Mouse (Mus musculus) MEL (cell line): ENCODE data around the gene Krt12. TPM values are rescaled to one million over a fixed set of nuclear protein-coding genes. Genes with fewer than 3 reads are reported as not detected.

Experiments
- DNase-seq: peaks from one replicate; pipeline ENCODE4 v3.0.0; 2011; ENCODE audit warnings: low read depth, low spot score
- H3K27ac ChIP-seq: 2 replicates; pipeline ENCODE4 v1.5.1; 2012; ENCODE audit warnings: low read depth, mild to moderate bottlenecking, control low read depth, low read length, moderate library complexity; ENCODE audit not compliant: control insufficient read depth
- H3K27me3 ChIP-seq, 2 experiments: fragments of 150-350 bp in 1 of 2; sonication (generic) in 1 of 2; 2 replicates each; pipeline ENCODE4 v1.6.1; 2012; ENCODE audit warnings: low read length in 2 of 2, mild to moderate bottlenecking in 2 of 2, improper control_type of control experiment in 1 of 2, moderate library complexity in 1 of 2; ENCODE audit not compliant: insufficient read depth in 2 of 2, control insufficient read depth in 1 of 2
- H3K36me3 ChIP-seq, 2 experiments: 2 replicates each; pipeline ENCODE4 v1.6.1; 2012 to 2014; ENCODE audit warnings: low read length in 2 of 2, improper control_type of control experiment in 1 of 2, inconsistent platforms in 1 of 2, mild to moderate bottlenecking in 1 of 2; ENCODE audit not compliant: insufficient read depth in 2 of 2, control insufficient read depth in 1 of 2
- H3K4me1 ChIP-seq, 2 experiments: fragments of 150-350 bp in 1 of 2; sonication (generic) in 1 of 2; 2 replicates each; pipeline ENCODE4 v1.6.1; 2012; ENCODE audit warnings: low read length in 2 of 2, improper control_type of control experiment in 1 of 2, mild to moderate bottlenecking in 1 of 2; ENCODE audit not compliant: insufficient read depth in 2 of 2, control insufficient read depth in 1 of 2
- H3K4me3 ChIP-seq, 2 experiments: fragments of 150-350 bp in 1 of 2; sonication (generic) in 1 of 2; 2 replicates each; pipeline ENCODE4 v1.5.1; 2012; ENCODE audit warnings: low read depth in 2 of 2, low read length in 2 of 2, mild to moderate bottlenecking in 2 of 2, moderate library complexity in 2 of 2, control low read depth in 1 of 2, improper control_type of control experiment in 1 of 2; ENCODE audit not compliant: control insufficient read depth in 1 of 2, insufficient read depth in 1 of 2
- H3K79me2 ChIP-seq: 2 replicates; pipeline ENCODE4 v1.6.1; 2012; ENCODE audit warnings: mild to moderate bottlenecking, low read length, moderate library complexity; ENCODE audit not compliant: control insufficient read depth, poor library complexity, insufficient read depth
- H3K9ac ChIP-seq: 2 replicates; pipeline ENCODE4 v1.6.1; 2012; ENCODE audit warnings: low read depth, mild to moderate bottlenecking, control low read depth, low read length, moderate library complexity; ENCODE audit not compliant: control insufficient read depth, poor library complexity, severe bottlenecking
- H3K9me3 ChIP-seq: fragments of 150-350 bp; sonication (generic); replicated peaks from 2 replicates; pipeline ENCODE4 v1.6.1; 2012; ENCODE audit warnings: mild to moderate bottlenecking, low read length, improper control_type of control experiment, moderate library complexity; ENCODE audit not compliant: insufficient read depth
- BHLHE40 ChIP-seq: IDR thresholded peaks from 2 replicates; pipeline ENCODE4 v1.6.1; 2012; ENCODE audit warnings: low read depth, mild to moderate bottlenecking, inconsistent platforms, low read length, improper control_type of control experiment, borderline replicate concordance
- CHD1 ChIP-seq: IDR thresholded peaks from 2 replicates; pipeline ENCODE4 v1.6.1; 2012; ENCODE audit warnings: low read depth, mild to moderate bottlenecking, inconsistent platforms, low read length, improper control_type of control experiment
- ELF1 ChIP-seq: IDR thresholded peaks from 2 replicates; pipeline ENCODE4 v1.6.1; 2014; ENCODE audit warnings: low read depth, mild to moderate bottlenecking, inconsistent platforms, low read length, improper control_type of control experiment, moderate library complexity
- ETS1 ChIP-seq: IDR thresholded peaks from 2 replicates; pipeline ENCODE4 v1.6.1; 2012; ENCODE audit warnings: low read depth, mild to moderate bottlenecking, inconsistent platforms, low read length, improper control_type of control experiment, moderate library complexity
- GATA1 ChIP-seq: IDR thresholded peaks from 2 replicates; pipeline ENCODE4 v1.6.1; 2011; ENCODE audit warnings: low read depth, low read length, improper control_type of control experiment
- HCFC1 ChIP-seq: IDR thresholded peaks from 2 replicates; pipeline ENCODE4 v1.6.1; 2012; ENCODE audit warnings: low read depth, mild to moderate bottlenecking, inconsistent platforms, low read length, improper control_type of control experiment, moderate library complexity
- JUND ChIP-seq: IDR thresholded peaks from 2 replicates; pipeline ENCODE4 v1.6.1; 2011; ENCODE audit warnings: low read depth, mild to moderate bottlenecking, improper control_type of control experiment, low read length
- KAT2A ChIP-seq: conservative IDR thresholded peaks from 2 replicates; pipeline ENCODE4 v1.6.1; 2012; ENCODE audit warnings: low read depth, low read length, improper control_type of control experiment, inconsistent platforms
- MAFK ChIP-seq: IDR thresholded peaks from 2 replicates; pipeline ENCODE4 v1.6.1; 2011; ENCODE audit warnings: low read depth, mild to moderate bottlenecking, low read length, improper control_type of control experiment, borderline replicate concordance
- MAZ ChIP-seq: IDR thresholded peaks from 2 replicates; pipeline ENCODE4 v1.6.1; 2012; ENCODE audit warnings: low read depth, mild to moderate bottlenecking, inconsistent platforms, low read length, improper control_type of control experiment
- MEF2A ChIP-seq: IDR thresholded peaks from 2 replicates; pipeline ENCODE4 v1.6.1; 2014; ENCODE audit warnings: low read depth, mild to moderate bottlenecking, inconsistent platforms, low read length, improper control_type of control experiment; ENCODE audit not compliant: poor library complexity, insufficient replicate concordance, severe bottlenecking; ENCODE audit errors: extremely low read depth
- MXI1 ChIP-seq: IDR thresholded peaks from 2 replicates; pipeline ENCODE4 v1.6.1; 2011; ENCODE audit warnings: mild to moderate bottlenecking, low read depth, low read length, improper control_type of control experiment
- NELFE ChIP-seq: IDR thresholded peaks from 2 replicates; pipeline ENCODE4 v1.6.1; 2011; ENCODE audit warnings: low read depth, low read length, improper control_type of control experiment
- POLR2AphosphoS2 ChIP-seq: IDR thresholded peaks from 2 replicates; pipeline ENCODE4 v1.6.1; 2011; ENCODE audit warnings: low read length, improper control_type of control experiment
- POLR2AphosphoS5 ChIP-seq: IDR thresholded peaks from 2 replicates; pipeline ENCODE4 v1.6.1; 2012; ENCODE audit warnings: low read depth, borderline replicate concordance, mild to moderate bottlenecking, inconsistent platforms, low read length, moderate library complexity, mixed read lengths
- RAD21 ChIP-seq: IDR thresholded peaks from 2 replicates; pipeline ENCODE4 v1.6.1; 2011; ENCODE audit warnings: mild to moderate bottlenecking, low read depth, low read length, improper control_type of control experiment
- RCOR1 ChIP-seq: IDR thresholded peaks from 2 replicates; pipeline ENCODE4 v1.6.1; 2012; ENCODE audit warnings: low read depth, mild to moderate bottlenecking, inconsistent platforms, low read length, improper control_type of control experiment
- TAL1 ChIP-seq: IDR thresholded peaks from 2 replicates; pipeline ENCODE4 v1.6.1; 2012; ENCODE audit warnings: mild to moderate bottlenecking, inconsistent platforms, low read length, moderate library complexity, mixed read lengths
- TBP ChIP-seq: IDR thresholded peaks from 2 replicates; pipeline ENCODE4 v1.8.0; 2011; ENCODE audit warnings: low read depth, low read length, improper control_type of control experiment
- ZKSCAN1 ChIP-seq: IDR thresholded peaks from 2 replicates; pipeline ENCODE4 v1.6.1; 2012; ENCODE audit warnings: low read depth, mild to moderate bottlenecking, inconsistent platforms, low read length, improper control_type of control experiment, moderate library complexity
- polyA plus RNA-seq, 2 experiments: library from polyadenylated mRNA; stranded (reverse) in 1 of 2; unstranded in 1 of 2; fragments of >175 nt in 1 of 2; fragments of >200 nt in 1 of 2; gene quantifications; 2 replicates each; pipeline versions ENCODE4 v1.2.1 to v1.2.4; 2012; ENCODE audit warnings: low replicate concordance in 2 of 2, low read depth in 1 of 2; ENCODE audit not compliant: insufficient read length in 2 of 2, insufficient read depth in 1 of 2, missing spikeins in 1 of 2
- total RNA-seq: library from RNA; depleted of rRNA; stranded (reverse); fragments of 300-350 nt; gene quantifications from 2 replicates; pipeline ENCODE4 v1.2.3, GENCODE M21; 2012

Krt12 gene
- total and polyA plus RNA-seq, 3 experiments = 0.10 TPM; not detected in 2

- Histone ChIP-seq H3K4me1 (no peaks in the 10 kb centered on the region), H3K79me2 (no peaks in the 10 kb centered on the region), H3K9ac (no peak overlapping the region), H3K27me3 (no peaks in the 10 kb centered on the region; a peak in 1 of 4 replicates), H3K4me3 (no peak overlapping the region), H3K9me3 (no peaks in the 10 kb centered on the region), H3K36me3 (no peaks in the 10 kb centered on the region), H3K27ac (no peak overlapping the region)
- TF ChIP-seq KAT2A (no peak), POLR2AphosphoS5 (no peak), RAD21 (no peak), MEF2A (no peak), BHLHE40 (no peak), MAZ (no peak), RCOR1 (no peak), ZKSCAN1 (no peak), POLR2AphosphoS2 (no peak), JUND (no peak), GATA1 (no peak), HCFC1 (no peak)
- no peak for DNase-seq
Measured at GRCm38 (mm10) chr11:99461736-99462135, 39.7 kb upstream of the Krt12 start.

DNA sequence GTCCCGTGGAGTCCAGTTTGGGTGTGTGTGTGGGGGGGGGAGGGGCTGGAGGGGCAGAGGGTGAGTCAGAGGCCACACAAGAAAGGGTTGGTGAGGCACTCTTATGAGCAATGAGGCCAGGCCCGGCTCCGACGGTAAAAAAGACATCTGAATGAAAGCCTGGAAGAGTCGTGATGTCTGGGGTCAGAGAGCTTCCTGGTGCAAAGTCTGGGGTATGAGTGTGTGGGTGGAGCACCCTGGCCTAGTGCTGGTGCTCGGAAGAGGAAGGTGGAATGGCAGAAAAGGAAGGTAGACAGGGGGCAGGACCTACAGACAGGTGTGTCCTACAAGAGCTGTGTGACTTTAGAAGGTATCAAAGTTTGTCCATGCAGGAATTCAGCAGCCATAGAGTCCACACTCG lies 36.8 kb upstream of the Krt12 start:
- TF ChIP-seq TBP (no peak), RAD21 (no peak), MAFK (no peak), MAZ (no peak), TAL1 (no peak), ETS1 (no peak), POLR2AphosphoS2 (no peak), CHD1 (no peak), NELFE (no peak), KAT2A (no peak), ELF1 (no peak), MXI1 (no peak), POLR2AphosphoS5 (no peak)
- DNase-seq = no peak
- Histone ChIP-seq H3K27me3 (no peaks in the 10 kb centered on the region; a peak in 1 of 4 replicates), H3K79me2 (no peaks in the 10 kb centered on the region), H3K9ac (no peak overlapping the region), H3K36me3 (no peaks in the 10 kb centered on the region), H3K9me3 (no peaks in the 10 kb centered on the region), H3K27ac (no peak overlapping the region), H3K4me1 (no peaks in the 10 kb centered on the region), H3K4me3 (no peak overlapping the region)
